Mouse (Mus musculus) layer of hippocampus, adult 11-12 months (tissue): ENCODE results near the gene Foxd4.
A peak's percentile ranks its signal among the peaks of the same experiment; 100 is the strongest.

ENCODE experiments used
- DNase-seq: peaks from one replicate; pipeline ENCODE4 v3.0.0; 2022; ENCODE audit warnings: low spot score

The Foxd4 gene

GRCm38 (mm10) chr19:24900581-24901220, at the start of gene Foxd4:
Gene Foxd4, minus strand, starts transcription at chr19:24901197.
- DNase-seq: no peak

- no peak for DNase-seq
Measured at GRCm38 (mm10) chr19:24945521-24946262, 44.7 kb upstream of the Foxd4 start.

- no peak for DNase-seq
Measured at GRCm38 (mm10) chr19:24937084-24937483, 36.1 kb upstream of the Foxd4 start.

- no peak for DNase-seq
Measured at GRCm38 (mm10) chr19:24929041-24929440, 28.0 kb upstream of the Foxd4 start.

GRCm38 (mm10) chr19:24920866-24921265, 19.9 kb upstream of the Foxd4 start:
- no peak for DNase-seq

- DNase-seq: no peak
Measured at GRCm38 (mm10) chr19:24908385-24909155, 7.6 kb upstream of the Foxd4 start.

- DNase-seq: no peak
Measured at GRCm38 (mm10) chr19:24907655-24908054, 6.7 kb upstream of the Foxd4 start.

GRCm38 (mm10) chr19:24902821-24903220, 1.8 kb upstream of the Foxd4 start:
- no peak for DNase-seq

GRCm38 (mm10) chr19:24902256-24902655, 1.3 kb upstream of the Foxd4 start:
- no peak for DNase-seq

GRCm38 (mm10) chr19:24901666-24902065, 669 bp upstream of the Foxd4 start:
- no peak for DNase-seq

GRCm38 (mm10) chr19:24899578-24900544, 1.1 kb downstream of the Foxd4 start:
- no peak for DNase-seq

- DNase-seq: no peak
Measured at GRCm38 (mm10) chr19:24898737-24899577, 2.0 kb downstream of the Foxd4 start.

- no peak for DNase-seq
Measured at GRCm38 (mm10) chr19:24897896-24898736, 2.9 kb downstream of the Foxd4 start.

- DNase-seq: no peak
Measured at GRCm38 (mm10) chr19:24897006-24897895, 3.7 kb downstream of the Foxd4 start.

- DNase-seq: no peak
Measured at GRCm38 (mm10) chr19:24896536-24896935, 4.5 kb downstream of the Foxd4 start.

- DNase-seq: no peak
Measured at GRCm38 (mm10) chr19:24886888-24887287, 14.1 kb downstream of the Foxd4 start.

- DNase-seq: peak; percentile 70
Measured at GRCm38 (mm10) chr19:24885504-24885903, 15.5 kb downstream of the Foxd4 start.

GRCm38 (mm10) chr19:24881237-24881636, 19.8 kb downstream of the Foxd4 start:
- DNase-seq: no peak
